Mouse (Mus musculus) right cerebral cortex, postnatal 36 days (tissue): ENCODE results near the gene Gm10053.

Experiments
- DNase-seq, 2 experiments: peaks; one replicate each; pipeline ENCODE4 v3.0.0; 2022; ENCODE audit warnings: low spot score in 2 of 2, mixed read lengths in 1 of 2

Gm10053 gene

GRCm38 (mm10) chr19:24899578-24900544 is 24.4 kb downstream of the Gm10053 start:
- no peak for DNase-seq

GRCm38 (mm10) chr19:24900581-24901220 is 25.2 kb downstream of the Gm10053 start, which contains the start of gene Foxd4:
Foxd4 (minus strand) TSS chr19:24901197.
- DNase-seq: no peak

GRCm38 (mm10) chr19:24901666-24902065 is 26.2 kb downstream of the Gm10053 start:
- no peak for DNase-seq

GRCm38 (mm10) chr19:24902256-24902655 is 26.8 kb downstream of the Gm10053 start:
- no peak for DNase-seq

- DNase-seq: no peak
These were observed 27.3 kb downstream of the Gm10053 start for GRCm38 (mm10) chr19:24902821-24903220.

- no peak for DNase-seq
These were observed 32.2 kb downstream of the Gm10053 start for GRCm38 (mm10) chr19:24907655-24908054.

- no peak for DNase-seq
These were observed 33.1 kb downstream of the Gm10053 start for GRCm38 (mm10) chr19:24908385-24909155.

GRCm38 (mm10) chr19:24920866-24921265 is 45.4 kb downstream of the Gm10053 start:
- no peak for DNase-seq
